Mouse (Mus musculus) T-helper 2 cell (primary cell): ENCODE measurements around the gene Syt12.
"Not testable (repeated sequence)": the region's sequence is repeated elsewhere in the genome, so short reads cannot be mapped to it uniquely, and the experiment has no call there.

Experiments
- in situ Hi-C: fragments of 300-600 bp; cut with MboI, MseI; formaldehyde crosslinking; loops from one replicate; pipeline ENCODE4 v1.15.1; 2025; ENCODE audit warnings: high pct_unique_total_duplicates

The Syt12 gene

GRCm38 (mm10) chr19:4491080-4491695 lies 13.9 kb upstream of the Syt12 start:
- in situ Hi-C loops = no loop called here

- in situ Hi-C loops = no loop called here
Observed at GRCm38 (mm10) chr19:4487877-4488276, 10.6 kb upstream of the Syt12 start.

DNA sequence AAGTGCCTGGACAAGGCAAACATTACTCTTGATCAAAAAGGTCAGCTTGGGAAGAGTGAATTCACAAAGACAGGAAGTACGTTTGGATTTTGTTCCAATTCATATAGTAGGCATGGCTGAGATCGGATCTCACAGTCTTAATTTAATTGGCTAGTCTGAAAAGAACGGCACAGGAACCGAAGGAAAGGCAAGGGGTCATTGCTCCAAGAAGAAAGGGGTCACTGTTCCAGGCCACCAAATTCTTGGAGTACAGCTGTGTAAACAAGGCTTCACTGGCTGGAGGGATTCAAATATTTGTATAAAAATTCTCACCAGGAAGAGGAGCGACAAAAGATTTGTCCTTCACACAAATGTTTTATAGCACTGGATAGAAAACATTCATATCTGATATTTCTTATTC lies 7.8 kb upstream of the Syt12 start:
- in situ Hi-C loops = no loop called here

DNA sequence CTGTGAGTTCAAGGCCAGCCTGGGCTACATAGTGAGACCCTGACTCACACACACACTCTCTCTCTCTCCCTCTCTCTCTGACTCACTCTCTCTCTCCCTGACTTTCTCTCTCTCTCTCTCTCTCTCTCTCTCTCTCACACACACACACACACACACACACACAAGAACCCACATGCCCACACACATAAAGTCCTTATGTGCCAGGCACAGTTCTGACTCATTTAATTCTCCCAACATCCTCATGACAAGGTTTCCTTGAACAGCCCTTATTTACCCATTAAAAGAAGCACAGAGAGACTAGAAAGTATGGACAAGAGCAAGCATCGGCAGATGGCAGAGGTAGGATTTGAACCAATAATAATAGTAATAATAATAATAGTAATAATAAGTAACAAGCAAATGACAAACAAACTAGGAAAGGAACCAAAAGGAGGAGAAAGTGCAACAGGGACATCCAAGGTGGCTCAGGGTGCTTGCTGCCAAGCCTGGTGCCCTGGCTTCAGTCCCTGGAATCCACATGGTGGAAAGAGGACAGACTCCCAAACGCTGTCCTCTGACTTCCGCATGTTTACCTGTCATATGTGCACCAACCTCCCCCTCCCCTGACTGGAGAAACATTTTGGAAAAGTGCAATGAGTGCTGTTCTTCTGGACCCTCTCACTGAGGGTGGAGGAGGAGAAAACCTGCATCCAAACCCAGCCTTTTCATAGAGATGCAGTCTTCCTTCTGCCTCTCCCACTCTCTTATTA lies 5.0 kb upstream of the Syt12 start:
- in situ Hi-C loops = no loop called here

DNA sequence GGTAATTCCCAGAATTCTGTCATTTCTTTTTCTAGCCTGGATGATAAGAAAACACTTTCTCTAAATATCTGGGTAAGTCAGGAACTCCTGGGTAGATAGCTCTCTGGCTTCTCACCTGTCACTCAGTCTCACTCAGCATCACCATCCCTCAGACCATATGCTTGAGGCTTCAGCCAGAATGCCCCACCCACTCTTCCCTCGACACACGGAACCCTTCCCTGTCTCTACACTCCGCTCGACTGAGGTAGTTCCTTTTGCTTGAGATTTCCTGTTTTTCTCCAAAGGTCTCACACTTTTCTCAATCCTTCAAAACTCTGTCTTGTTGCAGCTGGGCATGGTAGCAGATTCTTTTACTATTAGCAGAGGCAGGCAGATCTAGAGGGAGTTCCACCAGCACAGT lies 4.1 kb upstream of the Syt12 start:
- in situ Hi-C loops = no loop called here

DNA sequence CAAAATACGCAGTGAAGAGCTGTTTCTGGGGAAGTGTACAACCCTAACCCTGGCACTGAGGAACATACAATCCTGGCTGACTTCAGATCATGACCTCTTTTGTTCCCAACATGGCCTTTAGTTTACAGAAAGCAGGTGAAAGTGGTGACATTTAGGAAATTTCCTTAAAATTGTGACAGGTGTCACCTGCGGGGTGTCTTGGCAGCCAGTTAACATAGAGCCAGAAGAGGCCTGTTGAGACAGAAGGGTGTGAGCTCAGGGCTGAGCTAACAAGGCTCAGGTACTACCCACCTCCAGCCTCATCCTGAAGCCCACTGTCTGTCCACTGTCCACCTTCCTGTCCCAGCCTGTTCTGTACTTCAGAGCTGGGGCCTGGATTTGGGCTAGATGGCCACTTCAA lies 2.8 kb upstream of the Syt12 start:
- in situ Hi-C loops = no loop called here

DNA sequence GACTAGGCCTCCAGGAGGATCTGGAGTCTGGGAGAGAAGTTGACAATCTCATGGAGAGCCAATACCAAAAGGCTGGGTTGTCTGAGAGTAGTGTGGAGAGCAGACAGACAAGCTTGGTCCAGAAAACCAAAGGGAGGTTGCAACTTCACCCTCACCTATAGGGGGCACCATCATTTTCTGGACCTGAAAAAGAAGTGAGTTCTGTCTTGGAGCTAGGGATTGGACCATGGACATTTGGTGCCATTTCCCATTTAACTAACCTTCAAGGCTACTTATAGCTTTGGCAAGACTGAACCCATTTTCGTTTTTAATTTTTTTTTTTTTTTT lies 906 bp upstream of the Syt12 start:
- in situ Hi-C loops = no loop called here

DNA sequence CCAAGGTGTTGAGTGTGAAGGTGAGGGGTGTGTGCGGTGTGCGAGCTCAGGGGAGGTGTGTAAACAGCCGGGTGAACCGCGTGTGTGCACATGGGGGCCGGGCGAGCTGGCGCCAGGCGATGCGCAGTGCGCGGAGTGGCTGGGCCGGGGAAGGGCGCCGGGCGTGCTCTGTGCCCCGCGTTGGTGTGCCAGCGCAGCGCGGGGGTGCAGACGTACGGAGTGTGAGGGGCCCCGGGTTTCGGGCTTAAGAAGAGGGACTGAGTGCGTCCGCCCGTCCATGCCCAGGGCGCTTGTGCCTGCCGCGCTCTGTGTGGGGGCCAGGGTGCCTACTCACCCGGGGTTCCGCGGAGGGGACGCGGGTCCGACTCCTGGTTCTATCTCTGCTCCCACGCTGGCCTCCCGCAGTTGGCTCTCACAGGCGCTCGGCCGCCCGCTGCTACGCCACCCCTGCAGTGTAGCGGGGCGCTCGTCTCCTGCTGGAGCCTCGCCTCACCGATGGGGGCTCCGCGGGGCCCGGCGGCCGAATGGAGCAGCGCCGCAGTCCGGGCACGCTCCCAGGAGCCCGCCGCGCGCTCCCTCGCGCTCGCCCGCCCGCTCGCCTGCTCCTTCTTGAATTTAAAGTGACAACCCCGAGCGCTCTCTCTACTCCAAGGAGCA lies 518 bp downstream of the Syt12 start:
- in situ Hi-C loops = no loop called here

- in situ Hi-C loops = no loop called here
Observed at GRCm38 (mm10) chr19:4475224-4475925, 1.9 kb downstream of the Syt12 start.

DNA sequence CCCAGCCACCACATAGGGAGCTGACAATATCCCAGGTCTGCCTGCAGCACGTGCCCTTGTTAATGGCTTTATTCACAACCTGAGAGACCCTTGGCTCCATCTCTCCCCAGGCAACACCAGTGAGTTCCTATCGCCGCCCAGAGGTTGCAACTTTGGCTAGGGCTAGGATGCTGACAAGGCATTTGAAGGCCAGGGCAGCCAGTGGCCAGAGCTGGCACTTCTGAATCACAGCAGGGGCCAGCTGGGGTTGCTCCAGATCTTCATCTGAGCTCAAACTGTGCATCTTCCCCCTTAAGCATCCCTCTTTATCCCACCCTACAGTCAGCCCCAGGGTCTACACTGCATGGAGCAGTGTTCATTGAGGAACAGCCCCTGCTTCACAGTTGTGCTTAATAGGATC lies 2.5 kb downstream of the Syt12 start:
- in situ Hi-C loops = no loop called here

DNA sequence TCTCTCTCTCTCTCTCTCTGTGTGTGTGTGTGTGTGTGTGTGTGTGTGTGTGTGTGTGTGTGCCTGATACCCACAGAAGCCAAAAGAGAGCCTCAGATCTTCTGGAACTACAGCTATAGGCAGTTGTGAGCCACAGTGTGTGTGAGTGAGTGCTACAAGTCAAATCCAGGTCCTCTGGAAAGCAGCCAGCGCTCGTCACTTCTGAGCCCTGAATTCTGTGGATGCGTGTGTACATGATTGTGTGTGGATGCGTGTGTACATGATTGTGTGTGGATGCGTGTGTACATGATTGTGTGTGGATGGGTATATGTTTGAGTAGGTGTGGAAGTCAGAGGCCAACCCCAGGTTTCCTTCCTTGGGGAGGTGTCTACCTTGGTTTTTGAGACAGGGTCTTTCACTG lies 3.7 kb downstream of the Syt12 start:
- in situ Hi-C loops = no loop called here

- in situ Hi-C loops = no loop called here
Observed at GRCm38 (mm10) chr19:4468363-4468762, 8.9 kb downstream of the Syt12 start.

- in situ Hi-C loops = no loop called here
Observed at GRCm38 (mm10) chr19:4464666-4465065, 12.6 kb downstream of the Syt12 start.

- in situ Hi-C loops = no loop called here
Observed at GRCm38 (mm10) chr19:4461981-4462380, 15.3 kb downstream of the Syt12 start.

DNA sequence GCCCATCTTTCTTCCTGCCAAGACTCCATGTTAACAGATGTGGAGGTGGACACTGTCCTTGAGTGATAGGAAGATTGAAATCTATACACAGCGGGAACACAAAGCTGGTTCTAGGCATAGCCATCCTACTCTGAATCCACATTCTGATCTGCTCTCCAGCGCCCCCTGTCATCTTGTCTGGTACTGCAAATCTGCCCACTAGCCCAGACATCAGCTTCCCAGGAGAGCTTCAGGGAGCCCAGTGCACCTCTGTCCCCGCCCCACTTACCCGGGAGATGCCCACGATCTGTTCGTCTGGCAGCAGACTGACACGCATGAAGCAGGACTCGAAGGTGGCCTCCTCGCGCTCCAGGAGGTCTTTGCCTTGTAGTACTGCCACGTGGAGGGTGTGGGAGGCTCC lies 21.0 kb downstream of the Syt12 start:
- in situ Hi-C loops = no loop called here

GRCm38 (mm10) chr19:4455071-4455800 lies 22.0 kb downstream of the Syt12 start:
- in situ Hi-C loops = no loop called here

DNA sequence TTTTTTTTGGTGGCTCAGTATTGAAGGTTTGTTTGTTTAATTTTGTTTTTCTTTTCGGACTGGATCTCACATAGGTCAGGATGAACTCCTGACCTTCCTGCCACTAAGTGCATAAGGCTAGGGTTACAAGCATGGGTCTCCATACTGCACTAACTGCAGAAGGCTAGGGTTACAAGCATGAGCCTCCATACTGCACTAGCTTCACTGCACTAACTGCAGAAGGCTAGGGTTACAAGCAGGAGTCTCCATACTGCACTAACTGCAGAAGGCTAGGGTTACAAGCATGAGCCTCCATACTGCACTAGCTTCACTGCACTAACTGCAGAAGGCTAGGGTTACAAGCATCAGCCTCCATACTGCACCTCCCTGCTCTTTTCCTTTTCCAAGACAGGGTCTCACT lies 23.2 kb downstream of the Syt12 start:
- in situ Hi-C loops = not testable (repeated sequence)

- in situ Hi-C loops = no loop called here
Observed at GRCm38 (mm10) chr19:4452525-4452924, 24.7 kb downstream of the Syt12 start.

DNA sequence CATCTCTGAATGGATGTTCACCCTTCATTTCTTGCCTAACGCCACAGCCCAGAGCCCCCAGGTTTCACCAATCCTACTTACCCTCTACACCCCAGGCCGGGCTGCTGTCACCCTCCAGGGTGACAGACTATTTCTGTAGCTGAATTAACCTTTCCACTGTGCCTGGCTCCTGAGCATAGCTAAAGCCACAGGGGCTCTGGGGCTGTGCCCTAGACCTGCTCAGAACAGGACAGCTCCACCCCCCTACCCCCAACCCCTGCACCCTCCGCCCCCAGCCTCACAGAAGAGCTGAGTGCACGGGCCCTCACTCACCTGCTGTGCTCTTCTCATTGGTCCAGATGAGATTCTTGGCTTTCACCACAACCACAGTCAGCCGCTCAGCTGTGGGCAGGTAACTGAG lies 25.3 kb downstream of the Syt12 start:
- in situ Hi-C loops = no loop called here

DNA sequence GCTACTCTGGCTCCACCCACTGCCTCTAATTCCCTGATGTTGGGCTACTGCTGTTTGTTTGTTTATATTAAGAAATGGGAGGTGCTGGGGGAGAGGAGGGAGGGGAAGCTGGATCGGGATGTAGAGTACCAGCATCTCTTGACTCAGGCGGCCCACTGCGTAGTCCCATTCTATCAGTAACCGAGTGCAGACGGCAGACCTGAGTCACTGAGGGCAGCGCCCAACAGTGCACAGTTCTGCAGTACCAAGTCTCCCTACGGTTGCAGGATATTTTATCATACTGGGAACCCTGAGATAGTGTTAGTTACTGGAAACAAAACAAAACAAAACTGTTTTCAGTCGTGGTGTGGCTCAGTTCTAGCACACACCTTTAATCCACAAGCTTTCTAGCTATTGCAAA lies 26.1 kb downstream of the Syt12 start:
- in situ Hi-C loops = no loop called here

- in situ Hi-C loops = no loop called here
Observed at GRCm38 (mm10) chr19:4450666-4451065, 26.6 kb downstream of the Syt12 start.

DNA sequence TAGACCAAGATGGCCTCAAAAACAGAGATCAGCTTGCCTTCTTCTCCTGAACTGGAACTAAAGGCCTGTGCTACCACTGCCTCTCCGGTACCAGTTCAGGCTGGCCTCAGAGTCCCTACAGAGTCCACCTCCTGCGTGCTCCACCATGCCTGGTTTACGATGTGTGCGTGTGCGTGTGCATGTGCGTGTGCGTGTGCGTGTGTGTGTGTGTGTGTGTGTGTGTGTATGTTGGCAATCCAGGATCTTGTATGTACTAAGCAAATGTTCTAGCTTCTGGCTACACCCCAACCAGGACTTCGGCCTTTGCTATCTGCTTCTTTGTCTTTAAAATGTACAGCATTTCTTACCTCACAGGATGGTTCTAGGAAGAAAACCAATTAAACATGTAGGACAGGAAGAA lies 28.0 kb downstream of the Syt12 start:
- in situ Hi-C loops = no loop called here
